Mouse (Mus musculus) ES-Bruce4 (cell line): ENCODE measurements around the gene Nek9.

Experiments used
- EP300 ChIP-seq: IDR thresholded peaks from 2 replicates; pipeline ENCODE4 v1.6.1; 2011; ENCODE audit warnings: low read depth, low read length; ENCODE audit not compliant: insufficient read depth
- POLR2A ChIP-seq: IDR thresholded peaks from one replicate; pipeline ENCODE4 v1.8.1; 2011; ENCODE audit warnings: low read length; ENCODE audit not compliant: insufficient read depth

DNA sequence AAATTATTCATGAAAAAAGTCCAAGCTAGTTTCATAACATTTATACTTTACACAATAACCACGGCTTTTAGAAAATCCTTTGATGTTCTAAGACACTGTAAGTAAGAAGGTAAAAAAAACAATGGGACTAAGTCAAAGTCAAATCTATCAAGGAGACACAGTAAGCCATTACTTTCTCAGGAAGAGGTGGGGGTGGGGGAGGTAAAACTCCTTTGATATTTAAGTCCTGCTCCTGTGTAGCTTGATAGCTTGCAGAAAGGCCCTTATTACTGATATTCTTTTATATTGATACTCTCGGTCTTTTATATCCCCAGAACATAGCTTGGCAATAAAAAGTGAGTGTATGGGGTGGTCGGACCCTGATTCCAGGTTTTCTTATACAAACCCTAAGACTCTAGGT lies 69.3 kb downstream of the Nek9 start:
- TF ChIP-seq EP300 (no peak), POLR2A (no peak)
